Mouse (Mus musculus) lung, adult 2 months (tissue): ENCODE data around the gene Cbx1. TPM values are rescaled to one million over a fixed set of nuclear protein-coding genes. Genes with fewer than 3 reads are reported as not detected.

ENCODE experiments used
- DNase-seq: peaks from one replicate; pipeline ENCODE4 v3.0.0; 2022
- H3K4me1 ChIP-seq: fragments of 200-500 bp; 2 replicates; pipeline ENCODE4 v1.6.1; 2011; ENCODE audit warnings: low read length; ENCODE audit not compliant: control insufficient read depth, insufficient read depth
- H3K4me3 ChIP-seq: fragments of 200-500 bp; replicated peaks from 2 replicates; pipeline ENCODE3; 2011; ENCODE audit warnings: low read depth, mild to moderate bottlenecking, control low read depth, low read length; ENCODE audit errors: extremely low read depth
- CTCF ChIP-seq: fragments of 200-500 bp; IDR thresholded peaks from 2 replicates; pipeline ENCODE4 v1.5.1; 2011; ENCODE audit warnings: mild to moderate bottlenecking, low read length, control low read depth; ENCODE audit not compliant: insufficient read depth
- POLR2A ChIP-seq: fragments of 200-500 bp; IDR thresholded peaks from 2 replicates; pipeline ENCODE4 v1.6.1; 2011; ENCODE audit warnings: low read depth, mild to moderate bottlenecking, control low read depth, low read length, borderline replicate concordance; ENCODE audit errors: extremely low read depth
- WGBS: fragments of 180-500 bp; shearing (Covaris S2); methylation state at CpG from one replicate; pipeline ENCODE4 v1.1.7; 2018; 5-methylcytosine and 5-hydroxymethylcytosine counted together
- polyA plus RNA-seq: library from polyadenylated mRNA; depleted of rRNA; stranded (reverse); fragments of >200 nt; gene quantifications from 2 replicates; pipeline ENCODE4 v1.2.3, GENCODE M21; 2012

Cbx1 gene
- polyA plus RNA-seq, 1 experiment: 15.3 TPM

DNA sequence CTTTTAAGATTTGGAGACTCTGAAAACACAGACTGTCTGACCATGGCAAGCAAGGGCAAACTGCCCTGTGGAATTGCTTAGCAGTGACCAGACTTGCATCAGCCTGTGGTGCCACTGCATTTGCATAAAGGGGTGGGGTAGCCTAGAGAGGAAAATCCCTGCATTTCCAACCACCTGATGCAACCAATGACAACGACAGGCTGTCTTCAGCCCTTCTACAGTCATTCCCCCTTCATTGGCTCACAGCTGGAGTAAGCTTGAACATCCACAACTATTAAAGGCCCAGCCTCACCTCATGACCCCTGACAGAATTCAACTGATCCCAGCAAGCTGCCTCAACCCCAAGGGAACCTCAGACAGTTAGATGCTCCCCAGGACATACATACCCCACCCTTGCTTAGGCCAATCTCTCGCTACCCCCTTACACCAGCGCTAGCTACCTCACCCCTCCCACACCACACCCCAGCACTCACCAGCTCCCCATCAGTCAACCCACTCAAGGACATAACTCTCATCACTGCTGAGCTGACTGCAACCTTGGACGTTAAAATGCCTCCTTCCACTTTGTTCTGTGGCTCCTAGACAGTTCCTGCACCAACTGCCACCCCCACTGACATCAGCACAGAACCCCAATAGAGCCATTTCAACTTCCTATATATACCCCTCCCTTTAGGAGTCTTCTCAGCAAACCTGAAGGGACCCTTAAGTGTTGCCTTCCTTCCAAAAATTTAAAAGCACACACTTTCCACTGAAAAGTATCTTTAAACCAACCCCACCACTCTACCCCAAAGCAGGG, 33.9 kb downstream of the Cbx1 start:
- no peak for DNase-seq
- no peak overlapping the region for H3K4me3 ChIP-seq

DNA sequence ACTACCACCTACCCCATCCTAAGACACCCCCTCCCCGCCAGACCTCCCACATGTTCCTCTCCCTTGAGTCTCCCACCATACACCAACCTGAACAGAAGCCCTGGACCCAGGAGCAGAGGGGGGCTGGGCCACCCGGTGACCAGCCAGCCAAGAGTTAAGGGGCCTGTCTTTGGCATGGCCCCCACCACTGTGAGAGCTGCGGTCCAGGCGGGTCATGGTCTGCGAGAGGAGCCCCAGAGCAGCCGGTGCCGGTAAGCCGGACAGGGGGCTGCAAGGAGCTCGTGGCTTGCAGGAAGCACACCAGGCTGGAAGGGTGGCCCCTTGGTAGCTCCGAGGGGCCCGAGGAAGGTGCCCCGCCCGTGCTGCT, 34.5 kb downstream of the Cbx1 start:
- WGBS: 12% methylated on average over 13 of the region's 13 CpGs
- Histone ChIP-seq H3K4me3 (no peak overlapping the region), H3K4me1 (peaks cover 37% of the 10 kb centered on the region)
- TF ChIP-seq POLR2A (no peak), CTCF (no peak)
- DNase-seq: no peak

More for the DNA sequence above, 33.9 kb downstream of the Cbx1 start:
- WGBS: 27% methylated on average over 4 of the region's 4 CpGs
- peaks cover 33% of the 10 kb centered on the region for H3K4me1 ChIP-seq
- TF ChIP-seq POLR2A: no peak

DNA sequence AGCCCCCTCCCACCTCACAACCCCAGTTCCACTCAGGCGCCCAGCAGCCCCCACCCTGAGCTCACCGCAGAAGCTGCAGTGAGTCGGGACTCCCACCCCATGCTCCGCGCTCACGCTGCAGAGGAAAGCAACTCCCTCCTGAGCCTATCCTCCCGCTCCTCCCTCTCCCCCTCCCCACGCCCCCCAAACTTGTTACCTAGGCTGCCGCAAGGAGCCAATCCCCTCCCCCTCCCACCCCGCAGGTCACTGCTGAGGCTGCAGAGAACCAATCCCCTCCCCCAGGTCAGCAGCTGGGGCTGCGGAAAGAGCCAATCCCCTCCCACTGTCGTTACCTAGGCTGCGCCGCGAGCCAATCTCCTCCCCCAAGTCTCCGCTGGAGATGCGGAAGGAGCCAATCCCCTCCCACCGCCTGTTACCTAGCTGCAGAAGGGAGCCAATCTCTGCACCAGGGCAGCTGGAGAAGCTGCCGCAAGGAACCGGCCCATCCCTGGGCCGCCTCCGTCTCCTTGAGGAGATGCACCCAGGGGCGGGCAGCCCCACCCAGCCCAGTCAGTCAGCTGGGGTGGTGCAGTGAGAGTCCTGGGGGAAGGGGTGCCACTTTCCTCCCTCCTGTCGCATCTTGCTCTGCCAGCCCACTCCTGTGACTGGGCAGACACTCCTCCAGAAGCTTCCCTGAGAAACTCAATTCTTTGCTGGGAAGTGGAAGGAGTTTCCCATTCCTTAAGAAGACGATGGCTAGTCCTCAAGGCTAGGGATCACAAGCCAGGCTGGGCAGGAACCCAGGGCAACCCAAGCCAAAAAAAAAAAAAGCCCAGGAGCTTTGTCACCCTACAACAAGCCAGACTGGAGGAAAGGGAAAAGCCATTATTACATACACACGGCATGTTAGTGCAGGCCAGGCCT, 35.2 kb downstream of the Cbx1 start:
- under 1% methylated on average over 26 of the region's 26 CpGs for WGBS
- H3K4me3 ChIP-seq: peak overlapping the region; percentile 42
- peaks cover 37% of the 10 kb centered on the region for H3K4me1 ChIP-seq
- DNase-seq: peak; percentile 81
- no peak for TF ChIP-seq POLR2A
- TF ChIP-seq CTCF: no peak

DNA sequence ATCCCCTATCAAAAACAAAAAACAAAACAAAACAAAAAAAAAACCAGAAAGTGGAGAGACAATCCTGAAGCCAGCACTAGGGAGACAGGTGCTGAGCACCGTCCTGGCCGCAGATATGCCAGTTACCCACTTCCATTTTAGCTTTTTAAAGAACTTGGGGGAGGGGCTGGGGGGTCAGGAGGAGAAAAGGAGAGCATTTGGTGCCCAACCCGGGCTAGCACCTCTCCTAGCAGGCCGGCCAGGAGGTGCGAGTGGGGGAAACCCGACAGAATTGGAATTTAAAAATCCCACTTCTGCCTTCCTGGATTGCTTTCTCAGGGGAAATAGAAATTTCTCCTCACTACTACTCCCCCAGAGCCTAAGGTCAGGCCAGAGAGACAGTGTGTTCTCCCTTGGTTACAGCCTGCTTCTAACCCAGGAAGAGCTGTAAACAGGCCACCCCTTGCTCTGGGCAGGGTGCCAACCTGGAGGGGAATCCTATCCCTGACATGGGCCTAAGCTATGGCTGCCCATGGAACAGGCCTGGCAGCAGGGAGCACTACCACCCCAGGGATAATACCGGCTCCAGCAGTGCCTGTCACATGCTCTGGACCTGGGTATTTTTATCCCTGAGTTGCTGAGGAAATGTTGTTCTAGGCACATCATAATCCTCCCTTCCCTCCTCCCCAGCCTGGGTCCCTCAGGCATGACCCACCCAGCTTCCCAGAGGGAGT, 36.0 kb downstream of the Cbx1 start:
- DNase-seq: no peak
- no peak overlapping the region for H3K4me3 ChIP-seq
- H3K4me1 ChIP-seq: peaks cover 37% of the 10 kb centered on the region
- WGBS: 14% methylated on average over 7 of the region's 7 CpGs
- TF ChIP-seq POLR2A: no peak
- no peak for TF ChIP-seq CTCF

DNA sequence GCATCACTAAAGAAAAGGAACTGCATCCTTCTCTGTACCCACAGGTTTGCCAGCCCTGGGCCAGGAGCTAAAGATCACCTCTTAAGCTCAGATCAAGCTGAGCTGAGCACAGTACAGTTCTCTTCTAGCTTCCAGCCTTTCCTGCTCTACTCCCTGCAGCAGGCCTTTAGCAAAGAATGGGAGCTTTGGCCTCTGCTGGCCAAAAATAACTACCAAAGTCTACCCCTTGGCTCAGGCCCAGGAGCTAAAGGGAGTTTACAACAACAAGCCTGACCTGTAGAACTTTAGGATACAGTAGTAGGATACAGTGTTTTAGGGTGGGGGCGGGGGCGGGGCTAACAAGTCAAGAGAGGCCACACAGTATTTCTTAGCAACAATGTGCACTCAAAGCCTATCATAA, 37.6 kb downstream of the Cbx1 start:
- no peak for DNase-seq
- Histone ChIP-seq H3K4me1 (peaks cover 40% of the 10 kb centered on the region), H3K4me3 (no peak overlapping the region)
- 59% methylated on average over 2 of the region's 2 CpGs for WGBS
- TF ChIP-seq POLR2A: no peak
- no peak for TF ChIP-seq CTCF

DNA sequence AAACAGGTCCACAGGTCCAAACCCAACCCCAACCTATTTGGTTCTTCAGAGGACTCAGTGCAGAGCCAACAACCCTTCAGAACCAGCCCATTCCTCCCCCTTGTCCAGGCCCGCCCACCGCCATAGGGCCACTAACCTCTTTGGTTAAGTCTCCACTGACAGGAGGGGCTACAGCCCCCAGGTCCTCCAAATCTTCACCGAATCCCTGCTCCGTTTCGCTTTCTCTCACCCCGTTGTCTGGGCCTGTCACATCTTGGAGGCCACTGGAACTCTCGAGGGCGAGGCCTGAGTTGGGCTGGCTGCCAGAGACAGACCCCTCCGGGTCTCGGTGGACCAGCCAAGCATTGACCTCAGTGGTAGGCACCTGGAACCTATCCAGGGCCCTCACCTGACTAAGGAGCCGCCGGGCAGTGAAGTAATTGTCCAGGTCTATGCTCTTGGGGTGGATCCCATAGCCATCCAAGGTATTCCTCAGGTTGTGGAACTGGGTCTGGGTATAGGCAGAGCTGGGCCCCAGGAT, 38.2 kb downstream of the Cbx1 start:
- Histone ChIP-seq H3K4me3 (no peak overlapping the region), H3K4me1 (peaks cover 40% of the 10 kb centered on the region)
- TF ChIP-seq POLR2A (no peak), CTCF (no peak)
- DNase-seq: no peak
- WGBS: 45% methylated on average over 12 of the region's 12 CpGs

DNA sequence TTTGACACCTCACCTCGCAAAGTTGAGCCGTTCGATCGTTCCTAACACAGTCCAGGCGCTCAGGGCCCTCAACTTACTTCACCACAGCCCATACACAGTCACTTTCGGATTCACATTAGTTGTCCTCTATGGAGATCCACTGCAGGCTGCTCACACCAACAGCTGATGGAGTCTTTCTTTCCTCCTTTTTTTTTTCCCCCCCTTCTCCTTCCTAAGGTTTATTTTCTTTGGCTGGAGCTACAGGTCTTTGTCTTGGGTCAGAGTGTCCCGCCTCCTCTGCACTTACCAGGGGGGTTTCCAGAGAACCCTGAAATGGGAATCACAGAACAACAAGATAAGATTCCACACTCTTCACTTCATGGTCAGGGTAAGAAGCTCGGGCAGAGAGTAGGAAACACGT, 39.0 kb downstream of the Cbx1 start:
- TF ChIP-seq POLR2A (no peak), CTCF (no peak)
- Histone ChIP-seq H3K4me1 (peaks cover 35% of the 10 kb centered on the region), H3K4me3 (no peak overlapping the region)
- 41% methylated on average over 9 of the region's 9 CpGs for WGBS
- no peak for DNase-seq

DNA sequence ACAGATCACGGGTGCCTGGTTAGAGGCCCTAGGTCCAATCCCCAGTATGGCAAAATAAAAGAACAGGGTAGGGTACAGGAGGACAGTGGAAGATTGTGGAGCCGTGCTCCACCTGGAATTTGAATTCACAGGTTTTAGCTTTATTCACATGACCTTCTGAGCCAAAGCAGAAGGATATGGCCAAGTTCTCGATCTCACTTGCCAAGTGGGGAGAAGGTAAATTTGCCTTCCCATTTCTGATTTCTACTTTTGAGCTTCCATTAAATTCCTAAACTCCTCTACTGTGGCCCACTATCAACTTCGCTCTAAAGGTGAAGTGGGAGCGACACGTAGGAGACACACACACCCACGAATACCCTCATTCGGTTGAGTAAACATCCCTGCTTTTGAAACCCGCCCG, 40.0 kb downstream of the Cbx1 start:
- Histone ChIP-seq H3K4me3 (peak overlapping the region; percentile 90), H3K4me1 (peaks cover 33% of the 10 kb centered on the region)
- no peak for DNase-seq
- WGBS: 4% methylated on average over 10 of the region's 10 CpGs
- TF ChIP-seq POLR2A (no peak), CTCF (no peak)

DNA sequence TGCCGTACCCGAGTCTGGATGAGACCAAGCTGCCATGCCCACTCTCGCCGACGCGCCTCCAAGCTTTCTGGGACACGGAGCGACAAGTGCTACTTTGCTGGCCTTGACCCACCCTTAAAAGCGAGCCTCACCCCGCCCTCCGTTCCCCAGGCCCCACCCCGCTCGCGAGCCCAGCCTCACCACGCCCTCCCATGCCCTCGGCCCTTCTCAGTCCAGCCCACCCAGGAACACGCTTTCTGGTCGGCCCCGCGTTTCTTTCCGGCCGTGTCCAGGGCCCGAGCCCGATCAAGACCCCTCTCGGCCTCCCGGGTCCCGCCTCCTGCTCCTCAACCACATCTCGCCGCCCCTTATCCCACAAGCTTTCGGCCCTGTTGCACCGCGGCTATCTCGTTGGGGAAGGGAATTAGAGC, 40.5 kb downstream of the Cbx1 start:
- TF ChIP-seq CTCF: 0 out of 2 replicates have a peak, but pooled peaks have one; percentile 2
- peak; percentile 98; the same call in 1 of the 2 replicates for TF ChIP-seq POLR2A
- under 1% methylated on average over 32 of the region's 33 CpGs for WGBS
- Histone ChIP-seq H3K4me1 (peaks cover 31% of the 10 kb centered on the region), H3K4me3 (peak overlapping the region; percentile 90)
- peak; percentile 86 for DNase-seq

DNA sequence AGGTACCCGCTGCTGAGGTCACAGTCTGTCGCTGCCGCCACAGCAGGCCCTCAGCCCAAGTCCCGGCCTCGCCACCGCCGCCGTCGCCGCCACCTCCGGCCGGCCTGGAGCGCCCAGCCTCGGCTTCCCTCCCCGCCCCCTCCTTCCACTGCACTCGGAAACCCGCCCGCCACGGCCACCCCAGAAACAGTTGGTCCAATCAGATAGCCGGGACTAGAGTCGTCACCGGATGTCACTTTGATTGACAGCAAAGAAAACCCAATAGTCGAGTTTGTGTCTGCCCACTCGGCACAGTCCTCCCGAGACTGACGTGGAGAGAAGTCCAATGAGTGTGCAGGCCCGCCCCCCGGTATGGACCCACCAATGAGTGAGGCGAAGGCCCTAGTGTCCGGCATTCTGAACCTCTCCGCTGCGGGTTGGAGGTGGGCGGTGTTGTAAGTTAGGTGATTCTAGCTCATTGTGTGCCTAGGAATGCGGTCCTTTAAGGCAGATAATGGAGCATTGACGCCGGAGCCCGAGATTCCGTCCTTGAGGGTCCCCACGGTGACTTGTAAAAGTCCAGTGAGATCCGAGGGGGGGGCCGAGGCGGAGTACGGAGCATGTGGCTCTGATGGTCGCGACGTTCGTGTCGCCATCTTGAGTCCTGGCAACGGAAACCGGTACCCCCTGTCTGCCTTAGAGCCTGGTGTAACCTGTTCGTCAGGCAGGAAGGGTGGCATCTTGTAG, 41.0 kb downstream of the Cbx1 start, which contains the start of gene Nfe2l1:
TSS of gene Nfe2l1 (minus strand) at position 156 of the 726 bp plus-strand sequence.
- Histone ChIP-seq H3K4me3 (peak within 1 kb of the TSS; percentile 96), H3K4me1 (peaks cover 27% of the 10 kb centered on the region)
- TF ChIP-seq CTCF: no peak
- TF ChIP-seq POLR2A: peak; percentile 49
- peak; percentile 98 for DNase-seq
- WGBS: under 1% methylated on average over 43 of the region's 51 CpGs
